Comparison of ENCODE assay signal across 16 mouse cellular contexts in genomic region chr11:80903426-80903825, GRCm38 (mm10).
"Had no signal": no experiment of that assay in that cellular context is flagged by ENCODE, and none has a peak within 500 bp of the region (broad histone marks: within the 10 kb centered on the region; RNA-seq: fewer than 3 reads in every experiment).

No protein-coding gene starts in this region.

- DNase-seq: cerebellum, adult 2 months; cerebellum, adult 8-10 months; cerebellum, adult 9-10 months; cerebellum, adult 9-11 months; cerebellum, postnatal 25 days; cerebellum, postnatal 36 days; embryo, embryonic 11 days; forebrain, postnatal 0 days; gastrocnemius, adult 2 months; gastrocnemius, postnatal 10 days; gastrocnemius, postnatal 14 days; gastrocnemius, postnatal 25 days; gastrocnemius, postnatal 36 days; heart, adult 11 months; heart, adult 18-20 months; heart, adult 2 months had no signal
